Mouse (Mus musculus): Measurements from ENCODE around the gene Bahcc1.

The Bahcc1 gene

GRCm38 (mm10) chr11:120303559-120304349, 71.0 kb downstream of the Bahcc1 start:
- DNase-seq, result no peak

GRCm38 (mm10) chr11:120304350-120304694, 71.6 kb downstream of the Bahcc1 start:
- no peak for DNase-seq

GRCm38 (mm10) chr11:120304886-120305534, 72.3 kb downstream of the Bahcc1 start:
- peak; percentile 78 to 89 for DNase-seq

- no peak for DNase-seq
Measured at GRCm38 (mm10) chr11:120305535-120306365, 73.0 kb downstream of the Bahcc1 start.

- no peak for DNase-seq
Measured at GRCm38 (mm10) chr11:120306366-120307131, 73.8 kb downstream of the Bahcc1 start.

- no peak for DNase-seq
Measured at GRCm38 (mm10) chr11:120307132-120307413, 74.3 kb downstream of the Bahcc1 start.

GRCm38 (mm10) chr11:120307566-120308430, 75.1 kb downstream of the Bahcc1 start:
- DNase-seq, result peak; percentile 75 to 76

- DNase-seq, result peak; percentile 0 to 3
Measured at GRCm38 (mm10) chr11:120308441-120309320, 75.9 kb downstream of the Bahcc1 start.

GRCm38 (mm10) chr11:120310813-120311312, 78.1 kb downstream of the Bahcc1 start:
- peak; percentile 87 to 88 for DNase-seq

GRCm38 (mm10) chr11:120311561-120311960, 78.8 kb downstream of the Bahcc1 start:
- DNase-seq, result no peak

GRCm38 (mm10) chr11:120312069-120312468, 79.3 kb downstream of the Bahcc1 start:
- DNase-seq, result no peak

- no peak for DNase-seq
Measured at GRCm38 (mm10) chr11:120313906-120314685, 81.3 kb downstream of the Bahcc1 start.

GRCm38 (mm10) chr11:120314721-120315415, 82.1 kb downstream of the Bahcc1 start:
- no peak for DNase-seq

GRCm38 (mm10) chr11:120315416-120315761, 82.6 kb downstream of the Bahcc1 start:
- DNase-seq, result no peak

GRCm38 (mm10) chr11:120315832-120316689, 83.3 kb downstream of the Bahcc1 start:
- DNase-seq, result peak; percentile 83 to 89

GRCm38 (mm10) chr11:120316690-120317254, 84.0 kb downstream of the Bahcc1 start:
- peak; percentile 46 to 66 for DNase-seq

GRCm38 (mm10) chr11:120317456-120317855, 84.7 kb downstream of the Bahcc1 start:
- DNase-seq, result no peak

- no peak for DNase-seq
Measured at GRCm38 (mm10) chr11:120319310-120319709, 86.6 kb downstream of the Bahcc1 start.

All from thymus, adult 18-20 months (tissue).